Mouse (Mus musculus) heart, adult 2 months (tissue): ENCODE measurements at regions not wholly inside any gene's neighbourhood (a gene's known extent, or its start where the extent isn't known, plus 50 kb on each side); places are given as distances from the start of the nearest gene placed in this dataset.
A peak's percentile ranks its signal among the peaks of the same experiment; 100 is the strongest.

ENCODE experiments used
- DNase-seq, 2 experiments: peaks; one replicate each; pipeline ENCODE4 v3.0.0; 2021
- H3K27ac ChIP-seq: fragments of 200-600 bp; 2 replicates; pipeline ENCODE4 v1.8.1; 2022
- H3K27me3 ChIP-seq: fragments of 200-500 bp; 2 replicates; pipeline ENCODE4 v1.6.1; 2012; ENCODE audit warnings: mild to moderate bottlenecking, low read length, inconsistent platforms, mixed read lengths; ENCODE audit not compliant: control insufficient read depth, insufficient read depth
- H3K36me3 ChIP-seq: fragments of 200-500 bp; 2 replicates; pipeline ENCODE4 v1.6.1; 2012; ENCODE audit warnings: low read length, inconsistent platforms; ENCODE audit not compliant: control insufficient read depth, insufficient read depth
- H3K4me1 ChIP-seq: fragments of 200-500 bp; 2 replicates; pipeline ENCODE4 v1.6.1; 2011; ENCODE audit warnings: low read length; ENCODE audit not compliant: control insufficient read depth, insufficient read depth
- H3K4me3 ChIP-seq: fragments of 200-600 bp; 2 replicates; pipeline ENCODE4 v1.8.1; 2022
- H3K79me2 ChIP-seq: fragments of 200-500 bp; replicated peaks from 2 replicates; pipeline ENCODE4 v1.6.1; 2012; ENCODE audit warnings: mild to moderate bottlenecking, inconsistent platforms, low read length, moderate library complexity, mixed read lengths; ENCODE audit not compliant: control insufficient read depth, insufficient read depth
- H3K9ac ChIP-seq: fragments of 200-500 bp; 2 replicates; pipeline ENCODE4 v1.6.1; 2012; ENCODE audit warnings: low read depth, mild to moderate bottlenecking, control low read depth, inconsistent platforms, low read length, mixed read lengths
- CTCF ChIP-seq: fragments of 200-600 bp; IDR thresholded peaks from 2 replicates; pipeline ENCODE4 v1.8.1; 2022; ENCODE audit warnings: antibody characterized with exemption, mild to moderate bottlenecking, moderate library complexity
- POLR2A ChIP-seq: fragments of 200-500 bp; IDR thresholded peaks from 2 replicates; pipeline ENCODE4 v1.6.1; 2011; ENCODE audit warnings: mild to moderate bottlenecking, low read depth, low read length, control low read depth; ENCODE audit not compliant: insufficient read depth
- WGBS: fragments of 180-500 bp; shearing (Covaris S2); methylation state at CpG from one replicate; pipeline ENCODE4 v1.1.7; 2018; 5-methylcytosine and 5-hydroxymethylcytosine counted together
- intact Hi-C: fragments of 180-260 bp; cut with DNase I; formaldehyde crosslinking; loops from one replicate; pipeline ENCODE4 v1.15.1; 2025

DNA sequence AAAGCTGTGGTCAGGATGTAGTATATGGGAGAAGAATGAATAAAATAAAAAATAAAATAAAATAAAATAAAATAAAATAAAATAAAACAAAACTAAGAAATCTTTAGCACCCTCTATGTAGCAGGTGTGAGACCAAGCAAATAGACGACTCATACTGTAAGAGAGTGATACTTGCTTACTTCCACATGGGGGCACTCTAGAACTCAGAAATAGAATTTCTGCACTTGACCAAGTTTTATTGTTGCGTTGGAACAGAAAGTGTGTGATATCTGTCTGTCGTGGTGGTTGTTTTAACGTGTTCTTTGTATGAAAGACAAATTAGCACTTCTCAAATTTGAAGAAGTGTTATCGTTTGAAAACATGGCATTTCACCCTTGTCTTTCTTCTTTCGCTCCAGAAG lies 125.4 kb downstream of the Dthd1 start:
- TF ChIP-seq CTCF: peak; percentile 24
- TF ChIP-seq POLR2A: no peak
- DNase-seq: no peak
- no peaks in the 10 kb centered on the region for H3K4me1 ChIP-seq
- no peaks in the 10 kb centered on the region for H3K27me3 ChIP-seq
- 37% methylated on average over 6 of the region's 6 CpGs for WGBS
- no peaks in the 10 kb centered on the region for H3K79me2 ChIP-seq
- H3K9ac ChIP-seq: no peak overlapping the region
- intact Hi-C loops: no loop called here
- no peaks in the 10 kb centered on the region for H3K36me3 ChIP-seq
- no peak overlapping the region for H3K27ac ChIP-seq
- no peak overlapping the region for H3K4me3 ChIP-seq
